24 mouse cellular contexts compared by ENCODE assay signal in genomic region chr3:121792246-121792645, GRCm38 (mm10).
"Had no signal": no experiment of that assay in that cellular context is flagged by ENCODE, and none has a peak within 500 bp of the region (broad histone marks: within the 10 kb centered on the region; RNA-seq: fewer than 3 reads in every experiment).

No protein-coding gene starts in this region.

- ATAC-seq: forebrain, postnatal 0 days; hindbrain, postnatal 0 days; intestine, embryonic 16.5 days had no signal

- H3K4me2 ChIP-seq: heart, embryonic 12.5 days; hindbrain, embryonic 13.5 days; hindbrain, embryonic 15.5 days; kidney, embryonic 15.5 days; limb, embryonic 13.5 days; limb, embryonic 15.5 days had no signal

- H3K4me1 ChIP-seq: hindbrain, embryonic 15.5 days; kidney, embryonic 15.5 days; limb, embryonic 13.5 days; limb, embryonic 15.5 days had no signal

- H3K9me3 ChIP-seq: heart, embryonic 10.5 days; heart, embryonic 12.5 days; hindbrain, embryonic 13.5 days; hindbrain, embryonic 15.5 days; kidney, embryonic 15.5 days; limb, embryonic 13.5 days; limb, embryonic 15.5 days had no signal

- H3K27me3 ChIP-seq: heart, embryonic 12.5 days; hindbrain, embryonic 13.5 days; hindbrain, embryonic 15.5 days; kidney, embryonic 15.5 days; limb, embryonic 13.5 days; limb, embryonic 15.5 days had no signal

- H3K4me3 ChIP-seq: heart, embryonic 10.5 days; heart, embryonic 12.5 days; hindbrain, embryonic 13.5 days; hindbrain, embryonic 15.5 days; kidney, embryonic 15.5 days; limb, embryonic 13.5 days; limb, embryonic 15.5 days had no signal

- DNase-seq: forebrain, postnatal 0 days; gastrocnemius, postnatal 14 days; gastrocnemius, postnatal 36 days; heart, adult 18-20 months; heart, postnatal 10 days; heart, postnatal 36 days; kidney, adult 11 months; kidney, adult 2 months; kidney, adult 9 months; kidney, postnatal 14 days; kidney, postnatal 36 days; layer of hippocampus, adult 9-11 months; layer of hippocampus, postnatal 36 days; left cerebral cortex, postnatal 4 days had no signal

- H3K36me3 ChIP-seq: hindbrain, embryonic 15.5 days had no signal

- H3K27ac ChIP-seq: heart, embryonic 10.5 days; hindbrain, embryonic 13.5 days; hindbrain, embryonic 15.5 days; hindbrain, postnatal 0 days; kidney, embryonic 15.5 days; kidney, postnatal 0 days; limb, embryonic 13.5 days; limb, embryonic 15.5 days had no signal

- H3K9ac ChIP-seq: forebrain, postnatal 0 days; heart, embryonic 12.5 days; hindbrain, embryonic 13.5 days; hindbrain, embryonic 15.5 days; kidney, embryonic 15.5 days; limb, embryonic 13.5 days; limb, embryonic 15.5 days had no signal
